Mouse (Mus musculus): ENCODE data around the gene Gm9913. TPM values are rescaled to one million over a fixed set of nuclear protein-coding genes. Genes with fewer than 3 reads are reported as not detected.
A peak's percentile ranks its signal among the peaks of the same experiment; 100 is the strongest.

Gene Gm9913
- polyA plus RNA-seq, 1 experiment from 2014 or later: 0.14 TPM

DNA sequence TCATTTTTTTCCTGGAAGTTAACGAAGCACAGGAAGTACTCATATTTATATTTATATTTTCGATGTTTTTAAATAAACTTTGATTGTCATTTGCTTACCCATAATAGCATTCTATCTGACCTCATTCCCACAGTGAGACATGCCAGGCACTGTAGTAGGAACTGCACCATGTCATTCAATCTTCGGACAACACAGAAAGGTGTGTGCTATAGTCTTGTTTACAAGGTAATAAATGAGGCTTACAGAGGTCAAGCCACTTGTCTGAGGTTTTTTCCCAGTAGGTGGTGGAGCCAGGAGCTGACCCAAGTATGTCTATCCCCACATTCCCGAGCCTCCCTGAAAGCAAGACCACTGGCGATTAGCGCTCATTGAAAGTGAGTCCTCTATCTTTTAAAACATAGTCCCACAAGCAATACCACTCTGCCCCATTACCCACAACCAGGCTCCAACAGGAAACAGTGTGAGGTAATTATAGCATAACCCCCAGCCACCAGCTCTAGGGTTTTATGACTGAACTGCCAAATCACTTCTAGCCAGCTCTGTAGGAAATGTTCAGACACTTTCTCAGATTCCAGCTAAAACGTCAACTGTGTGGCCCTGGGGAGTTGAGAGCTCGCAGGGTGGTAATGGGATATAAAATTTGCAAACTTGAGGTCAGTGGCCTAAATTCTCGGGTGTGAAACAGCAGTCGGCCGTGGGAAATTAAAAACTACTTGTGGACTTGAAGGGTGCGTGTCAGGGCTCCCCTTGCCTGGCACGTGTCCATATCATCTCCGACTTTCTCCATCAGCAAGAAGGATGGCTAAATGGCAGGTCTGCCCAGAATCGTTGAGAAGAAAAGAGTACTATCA, 12.6 kb upstream of the Gm9913 start:
- DNase-seq (ENCODE audit: low spot score): no peak
- no peak overlapping the region for H3K4me3 ChIP-seq (ENCODE audit: low read depth, low read length)
- 83% methylated on average over 15 of the region's 15 CpGs for WGBS
- ATAC-seq: no peak
- H3K4me2 ChIP-seq (ENCODE audit: low read length): no peak overlapping the region
- H3K36me3 ChIP-seq (ENCODE audit: control insufficient read depth, insufficient read depth, low read length): 0 out of 2 replicates have a peak, but pooled peaks cover 3% of the 10 kb centered on the region
- H3K9me3 ChIP-seq (replicated peaks; ENCODE audit: control insufficient read depth, low read length): no peaks in the 10 kb centered on the region
- no peaks in the 10 kb centered on the region for H3K27me3 ChIP-seq (replicated peaks; ENCODE audit: control insufficient read depth, insufficient read depth, low read length)
- H3K27ac ChIP-seq (ENCODE audit: low read depth, low read length): no peak overlapping the region
- H3K4me1 ChIP-seq (ENCODE audit: control insufficient read depth, insufficient read depth, low read length): no peaks in the 10 kb centered on the region
- H3K9ac ChIP-seq (ENCODE audit: low read length): no peak overlapping the region

- WGBS: 96% methylated on average over 2 of the region's 2 CpGs
- ATAC-seq: no peak
- 0 out of 2 replicates have a peak, but pooled peaks cover 3% of the 10 kb centered on the region for H3K36me3 ChIP-seq (ENCODE audit: control insufficient read depth, insufficient read depth, low read length)
- no peak overlapping the region for H3K4me3 ChIP-seq (ENCODE audit: low read depth, low read length)
- H3K4me1 ChIP-seq (ENCODE audit: control insufficient read depth, insufficient read depth, low read length): no peaks in the 10 kb centered on the region
- H3K4me2 ChIP-seq (ENCODE audit: low read length): no peak overlapping the region
- no peak overlapping the region for H3K27ac ChIP-seq (ENCODE audit: low read depth, low read length)
- no peak for DNase-seq (ENCODE audit: low spot score)
- H3K27me3 ChIP-seq (replicated peaks; ENCODE audit: control insufficient read depth, insufficient read depth, low read length): no peaks in the 10 kb centered on the region
- H3K9me3 ChIP-seq (replicated peaks; ENCODE audit: control insufficient read depth, low read length): no peaks in the 10 kb centered on the region
- no peak overlapping the region for H3K9ac ChIP-seq (ENCODE audit: low read length)
These were observed 10.6 kb upstream of the Gm9913 start for GRCm38 (mm10) chr2:125494291-125494690.

DNA sequence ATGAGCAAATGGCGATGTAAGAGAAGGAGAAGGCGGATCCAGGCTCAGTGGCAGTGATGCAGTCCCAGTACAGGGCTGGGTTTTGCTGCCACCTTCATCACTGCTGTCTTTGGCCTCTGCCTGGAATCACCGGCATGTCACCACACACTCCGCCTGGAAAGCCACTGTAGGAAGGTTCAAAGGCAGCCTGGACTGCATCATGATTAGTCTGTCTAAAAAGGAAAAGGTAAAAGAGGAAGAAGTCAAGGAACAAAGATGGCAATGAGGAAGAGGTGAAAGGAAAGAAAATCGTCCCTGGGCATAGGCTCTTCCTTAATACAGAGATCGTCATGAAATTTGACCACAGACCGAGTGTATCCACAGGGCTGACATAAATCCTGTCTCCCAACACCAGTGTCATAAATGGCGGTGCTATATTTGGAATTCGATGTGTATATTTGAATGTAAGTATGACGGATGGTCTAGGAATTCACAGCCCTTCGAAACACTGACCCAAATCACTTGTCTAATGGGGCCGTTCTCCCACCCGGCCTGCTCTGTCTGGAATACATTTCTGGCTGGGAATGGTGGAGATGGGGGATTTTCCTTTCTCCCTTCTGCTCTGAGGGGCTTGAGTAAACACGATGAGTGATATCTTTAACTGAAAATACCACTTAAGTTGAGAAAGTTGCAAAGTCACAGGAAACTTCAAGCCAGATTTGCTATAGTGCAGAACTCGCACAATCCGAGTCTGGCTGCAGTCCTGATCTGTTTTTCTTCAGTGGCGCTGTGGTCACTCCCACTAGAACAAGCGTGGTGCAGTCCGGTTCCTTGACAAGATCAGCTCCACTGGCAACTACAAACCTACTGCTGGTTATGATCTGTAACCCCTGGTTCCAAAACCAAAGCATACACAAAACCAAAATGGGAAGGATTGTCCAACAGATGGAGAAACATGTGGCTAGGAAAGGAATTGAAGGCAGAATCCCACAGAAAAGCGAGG, 9.8 kb upstream of the Gm9913 start:
- DNase-seq (ENCODE audit: low spot score) (no peak), ATAC-seq (no peak)
- Histone ChIP-seq H3K9ac (ENCODE audit: low read length) (no peak overlapping the region), H3K4me3 (ENCODE audit: low read depth, low read length) (no peak overlapping the region), H3K27me3 (replicated peaks; ENCODE audit: control insufficient read depth, insufficient read depth, low read length) (no peaks in the 10 kb centered on the region), H3K9me3 (replicated peaks; ENCODE audit: control insufficient read depth, low read length) (no peaks in the 10 kb centered on the region), H3K36me3 (ENCODE audit: control insufficient read depth, insufficient read depth, low read length) (0 out of 2 replicates have a peak, but pooled peaks cover 3% of the 10 kb centered on the region), H3K4me1 (ENCODE audit: control insufficient read depth, insufficient read depth, low read length) (no peaks in the 10 kb centered on the region), H3K27ac (ENCODE audit: low read depth, low read length) (no peak overlapping the region), H3K4me2 (ENCODE audit: low read length) (no peak overlapping the region)
- 93% methylated on average over 20 of the region's 20 CpGs for WGBS

- H3K9me3 ChIP-seq (replicated peaks; ENCODE audit: control insufficient read depth, low read length): no peaks in the 10 kb centered on the region
- no peak for DNase-seq (ENCODE audit: low spot score)
- 87% methylated on average over 5 of the region's 5 CpGs for WGBS
These were observed 8.2 kb upstream of the Gm9913 start for GRCm38 (mm10) chr2:125496696-125497095.

DNA sequence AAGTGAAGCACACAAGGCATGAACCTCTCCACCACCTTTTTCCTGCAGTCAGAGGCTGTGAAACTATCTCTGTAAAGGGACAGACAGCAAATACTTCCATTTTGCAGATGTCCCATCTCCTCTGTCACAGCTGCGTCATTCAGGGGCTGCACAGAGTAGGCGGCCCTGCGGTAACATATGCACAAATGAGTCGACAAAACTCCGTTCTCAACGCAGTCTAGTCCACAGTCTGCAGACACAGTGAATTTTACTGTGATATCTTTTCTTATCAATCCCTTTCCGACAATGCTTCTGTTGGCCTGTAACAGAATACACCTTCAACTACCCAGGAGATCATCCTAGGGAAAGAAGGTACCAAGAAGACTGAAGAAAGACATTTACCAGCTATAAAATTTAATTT, 6.7 kb upstream of the Gm9913 start:
- Histone ChIP-seq H3K36me3 (ENCODE audit: control insufficient read depth, insufficient read depth, low read length) (0 out of 2 replicates have a peak, but pooled peaks cover 3% of the 10 kb centered on the region), H3K4me1 (ENCODE audit: control insufficient read depth, insufficient read depth, low read length) (no peaks in the 10 kb centered on the region), H3K4me2 (ENCODE audit: low read length) (no peak overlapping the region), H3K9me3 (replicated peaks; ENCODE audit: control insufficient read depth, low read length) (no peaks in the 10 kb centered on the region), H3K27ac (ENCODE audit: low read depth, low read length) (no peak overlapping the region), H3K4me3 (ENCODE audit: low read depth, low read length) (no peak overlapping the region), H3K27me3 (replicated peaks; ENCODE audit: control insufficient read depth, insufficient read depth, low read length) (no peaks in the 10 kb centered on the region), H3K9ac (ENCODE audit: low read length) (no peak overlapping the region)
- WGBS: 91% methylated on average over 7 of the region's 7 CpGs
- ATAC-seq: no peak
- no peak for DNase-seq (ENCODE audit: low spot score)

More at GRCm38 (mm10) chr2:125496696-125497095, 8.2 kb upstream of the Gm9913 start:
- ATAC-seq: no peak
- H3K27me3 ChIP-seq (replicated peaks; ENCODE audit: control insufficient read depth, insufficient read depth, low read length): no peaks in the 10 kb centered on the region
- no peaks in the 10 kb centered on the region for H3K4me1 ChIP-seq (ENCODE audit: control insufficient read depth, insufficient read depth, low read length)
- H3K36me3 ChIP-seq (ENCODE audit: control insufficient read depth, insufficient read depth, low read length): 0 out of 2 replicates have a peak, but pooled peaks cover 3% of the 10 kb centered on the region
- no peak overlapping the region for H3K27ac ChIP-seq (ENCODE audit: low read depth, low read length)
- no peak overlapping the region for H3K4me3 ChIP-seq (ENCODE audit: low read depth, low read length)
- H3K4me2 ChIP-seq (ENCODE audit: low read length): no peak overlapping the region
- no peak overlapping the region for H3K9ac ChIP-seq (ENCODE audit: low read length)

GRCm38 (mm10) chr2:125501526-125501925, 3.4 kb upstream of the Gm9913 start:
- Histone ChIP-seq H3K27me3 (replicated peaks; ENCODE audit: control insufficient read depth, insufficient read depth, low read length) (no peaks in the 10 kb centered on the region), H3K36me3 (ENCODE audit: control insufficient read depth, insufficient read depth, low read length) (no peaks in the 10 kb centered on the region), H3K4me2 (ENCODE audit: low read length) (no peak overlapping the region), H3K27ac (ENCODE audit: low read depth, low read length) (no peak overlapping the region), H3K4me1 (ENCODE audit: control insufficient read depth, insufficient read depth, low read length) (no peaks in the 10 kb centered on the region), H3K4me3 (ENCODE audit: low read depth, low read length) (no peak overlapping the region), H3K9me3 (replicated peaks; ENCODE audit: control insufficient read depth, low read length) (no peaks in the 10 kb centered on the region), H3K9ac (ENCODE audit: low read length) (no peak overlapping the region)
- DNase-seq (ENCODE audit: low spot score): no peak
- ATAC-seq: no peak

- peak overlapping the region; percentile 67 for H3K4me3 ChIP-seq (ENCODE audit: low read depth, low read length)
- H3K9me3 ChIP-seq (replicated peaks; ENCODE audit: control insufficient read depth, low read length): no peaks in the 10 kb centered on the region
- H3K9ac ChIP-seq (ENCODE audit: low read length): peak overlapping the region; percentile 78
- peaks cover 4% of the 10 kb centered on the region; the same call in 1 of the 2 replicates for H3K4me1 ChIP-seq (ENCODE audit: control insufficient read depth, insufficient read depth, low read length)
- ATAC-seq (peak; percentile 79), DNase-seq (ENCODE audit: low spot score) (peak; percentile 70)
- H3K27ac ChIP-seq (ENCODE audit: low read depth, low read length): peak overlapping the region; percentile 70
- no peaks in the 10 kb centered on the region for H3K27me3 ChIP-seq (replicated peaks; ENCODE audit: control insufficient read depth, insufficient read depth, low read length)
- no peaks in the 10 kb centered on the region for H3K36me3 ChIP-seq (ENCODE audit: control insufficient read depth, insufficient read depth, low read length)
- peak overlapping the region; percentile 99 for H3K4me2 ChIP-seq (ENCODE audit: low read length)
- under 1% methylated on average over 48 of the region's 48 CpGs for WGBS
These were observed 942 bp downstream of the Gm9913 start for GRCm38 (mm10) chr2:125505746-125506315.

- peak overlapping the region; percentile 99 for H3K4me2 ChIP-seq (ENCODE audit: low read length)
- DNase-seq (ENCODE audit: low spot score) (peak; percentile 75), ATAC-seq (peak; percentile 86)
- H3K9ac ChIP-seq (ENCODE audit: low read length): peak overlapping the region; percentile 78
- H3K4me1 ChIP-seq (ENCODE audit: control insufficient read depth, insufficient read depth, low read length): peaks cover 4% of the 10 kb centered on the region; the same call in 1 of the 2 replicates
- WGBS: under 1% methylated on average over 37 of the region's 37 CpGs
- H3K4me3 ChIP-seq (ENCODE audit: low read depth, low read length): peak overlapping the region; percentile 67
- peak overlapping the region; percentile 70 for H3K27ac ChIP-seq (ENCODE audit: low read depth, low read length)
- no peaks in the 10 kb centered on the region for H3K27me3 ChIP-seq (replicated peaks; ENCODE audit: control insufficient read depth, insufficient read depth, low read length)
- no peaks in the 10 kb centered on the region for H3K36me3 ChIP-seq (ENCODE audit: control insufficient read depth, insufficient read depth, low read length)
- no peaks in the 10 kb centered on the region for H3K9me3 ChIP-seq (replicated peaks; ENCODE audit: control insufficient read depth, low read length)
These were observed 1.6 kb downstream of the Gm9913 start for GRCm38 (mm10) chr2:125506316-125507054.

All from forebrain, embryonic 14.5 days (tissue).